Mouse (Mus musculus) intestine, embryonic 16.5 days (tissue): ENCODE data around the gene Dlx6. TPM values are rescaled to one million over a fixed set of nuclear protein-coding genes. Genes with fewer than 3 reads are reported as not detected.
A peak's percentile ranks its signal among the peaks of the same experiment; 100 is the strongest.

Experiments used
- ATAC-seq: fragments of 200-750 bp; cut with Nextera tagmentation; 2 replicates; pipeline ENCODE4 v1.8.0; 2017; ENCODE audit warnings: moderate TSS enrichment, moderate library complexity
- H3K27ac ChIP-seq: fragments of 300-500 bp; sonication (generic); 2 replicates; pipeline ENCODE4 v1.5.1; 2014; ENCODE audit warnings: mild to moderate bottlenecking, low read length
- H3K27me3 ChIP-seq: fragments of 300-500 bp; sonication (generic); replicated peaks from 2 replicates; pipeline ENCODE4 v1.6.1; 2014; ENCODE audit warnings: low read length, control low read depth, mixed read lengths; ENCODE audit not compliant: control insufficient read depth, insufficient read depth
- H3K36me3 ChIP-seq: fragments of 300-500 bp; sonication (generic); 2 replicates; pipeline ENCODE4 v1.6.1; 2014; ENCODE audit warnings: low read length, control low read depth; ENCODE audit not compliant: control insufficient read depth, insufficient read depth
- H3K4me1 ChIP-seq: fragments of 300-500 bp; sonication (generic); 2 replicates; pipeline ENCODE4 v1.6.1; 2014; ENCODE audit warnings: low read length, control low read depth, mixed read lengths; ENCODE audit not compliant: control insufficient read depth, insufficient read depth
- H3K4me2 ChIP-seq: fragments of 300-500 bp; sonication (generic); 2 replicates; pipeline ENCODE4 v1.6.1; 2014; ENCODE audit warnings: low read depth, low read length, control low read depth
- H3K4me3 ChIP-seq: fragments of 300-500 bp; sonication (generic); 2 replicates; pipeline ENCODE4 v1.5.1; 2014; ENCODE audit warnings: mild to moderate bottlenecking, low read length
- H3K9ac ChIP-seq: fragments of 300-500 bp; sonication (generic); 2 replicates; pipeline ENCODE4 v1.6.1; 2014; ENCODE audit warnings: low read depth, low read length
- H3K9me3 ChIP-seq: fragments of 300-500 bp; sonication (generic); 2 replicates; pipeline ENCODE4 v1.6.1; 2016; ENCODE audit warnings: low read length, control low read depth; ENCODE audit not compliant: control insufficient read depth
- WGBS: fragments of 180-500 bp; shearing (Covaris S2); extraction: QIAGEN DNeasy Blood & Tissue Kit; methylation state at CpG from one replicate; pipeline ENCODE4 v1.1.7; 2014; 5-methylcytosine and 5-hydroxymethylcytosine counted together
- polyA plus RNA-seq: library from polyadenylated mRNA; unstranded; fragments of >200 nt; fragmentation: Nextera tagmentation; extraction: Ambion mirVana; gene quantifications from 2 replicates; pipeline ENCODE4 v1.2.1, GENCODE M21; 2015

The Dlx6 gene
- polyA plus RNA-seq, 1 experiment from 2014 or later: not detected

DNA sequence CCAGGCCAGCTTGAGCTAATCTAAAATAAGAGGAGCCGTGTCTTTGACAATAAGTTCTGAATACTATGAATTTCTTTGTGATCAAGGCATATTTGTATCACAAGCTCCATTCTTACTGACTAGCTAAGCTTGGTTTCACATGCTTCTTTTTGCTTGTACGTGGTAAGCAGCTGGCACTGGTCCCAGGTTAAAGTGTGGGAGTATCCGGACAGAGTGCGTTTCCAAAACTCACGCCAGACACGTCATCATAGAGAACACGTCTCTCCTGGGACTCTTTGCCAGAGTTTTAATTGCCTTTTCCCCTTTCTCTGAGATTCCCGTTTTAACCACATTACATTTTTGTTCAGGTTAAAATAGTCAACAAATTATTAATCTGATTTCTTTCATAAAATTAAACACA lies 46.5 kb downstream of the Dlx6 start:
- Histone ChIP-seq H3K36me3 (no peaks in the 10 kb centered on the region), H3K27ac (no peak overlapping the region), H3K9me3 (no peaks in the 10 kb centered on the region), H3K4me3 (no peak overlapping the region), H3K4me1 (no peaks in the 10 kb centered on the region), H3K4me2 (no peak overlapping the region), H3K9ac (no peak overlapping the region), H3K27me3 (no peaks in the 10 kb centered on the region)
- 54% methylated on average over 8 of the region's 8 CpGs for WGBS
- ATAC-seq: no peak

- H3K4me2 ChIP-seq: no peak overlapping the region
- ATAC-seq: no peak
- no peaks in the 10 kb centered on the region for H3K27me3 ChIP-seq
- 57% methylated on average over 1 of the region's 1 CpGs for WGBS
- no peak overlapping the region for H3K9ac ChIP-seq
- no peaks in the 10 kb centered on the region for H3K4me1 ChIP-seq
- no peak overlapping the region for H3K27ac ChIP-seq
- no peaks in the 10 kb centered on the region for H3K36me3 ChIP-seq
- no peaks in the 10 kb centered on the region for H3K9me3 ChIP-seq
- no peak overlapping the region for H3K4me3 ChIP-seq
Measured at GRCm38 (mm10) chr6:6914304-6914703, 51.2 kb downstream of the Dlx6 start.

DNA sequence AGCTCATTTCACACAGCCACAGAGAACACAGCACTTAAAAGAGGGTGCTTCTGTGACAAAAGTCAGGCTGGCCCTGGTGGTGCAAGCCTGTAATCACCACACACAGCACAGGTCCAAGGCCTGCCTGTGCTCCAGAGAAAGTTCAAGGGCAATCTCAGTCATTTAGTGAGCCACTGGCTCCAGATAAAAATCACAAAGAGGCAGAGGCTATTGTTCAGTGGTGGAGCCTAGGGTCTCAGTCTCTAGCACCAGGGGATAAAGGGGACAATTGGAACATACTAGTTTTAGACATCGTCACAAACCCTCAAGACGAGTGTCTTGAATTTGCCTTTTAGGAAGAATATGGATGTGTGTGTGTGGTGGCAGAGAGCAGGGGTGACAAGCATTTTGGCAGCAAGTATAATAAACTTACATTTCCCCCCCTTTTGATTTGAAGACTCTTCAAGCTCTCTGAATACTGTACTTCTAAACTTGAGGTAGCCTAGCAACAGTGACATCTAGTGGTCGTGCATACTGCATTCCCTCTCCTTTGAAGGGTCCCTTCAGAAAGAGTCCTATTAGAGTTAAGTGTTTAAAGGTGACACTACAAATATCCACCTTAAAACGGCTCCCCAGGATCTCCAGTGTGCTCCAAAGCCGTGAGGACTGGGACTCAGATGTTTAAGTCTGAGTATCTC lies 51.9 kb downstream of the Dlx6 start:
- H3K4me2 ChIP-seq: no peak overlapping the region
- no peaks in the 10 kb centered on the region for H3K4me1 ChIP-seq
- no peaks in the 10 kb centered on the region for H3K9me3 ChIP-seq
- peak; percentile 63; the same call in 1 of the 2 replicates for ATAC-seq
- 41% methylated on average over 5 of the region's 5 CpGs for WGBS
- H3K36me3 ChIP-seq: no peaks in the 10 kb centered on the region
- no peak overlapping the region for H3K9ac ChIP-seq
- no peak overlapping the region for H3K4me3 ChIP-seq
- H3K27me3 ChIP-seq: no peaks in the 10 kb centered on the region
- H3K27ac ChIP-seq: no peak overlapping the region

- H3K4me2 ChIP-seq: no peak overlapping the region
- no peak overlapping the region for H3K9ac ChIP-seq
- H3K36me3 ChIP-seq: no peaks in the 10 kb centered on the region
- WGBS: 60% methylated on average over 9 of the region's 9 CpGs
- no peaks in the 10 kb centered on the region for H3K27me3 ChIP-seq
- no peak overlapping the region for H3K27ac ChIP-seq
- H3K4me3 ChIP-seq: no peak overlapping the region
- no peaks in the 10 kb centered on the region for H3K4me1 ChIP-seq
- ATAC-seq: no peak
- H3K9me3 ChIP-seq: no peaks in the 10 kb centered on the region
Measured at GRCm38 (mm10) chr6:6915526-6915915, 52.4 kb downstream of the Dlx6 start.

- no peak for ATAC-seq
- Histone ChIP-seq H3K27me3 (no peaks in the 10 kb centered on the region), H3K27ac (no peak overlapping the region), H3K4me1 (no peaks in the 10 kb centered on the region), H3K4me3 (no peak overlapping the region), H3K4me2 (no peak overlapping the region), H3K36me3 (no peaks in the 10 kb centered on the region), H3K9me3 (no peaks in the 10 kb centered on the region), H3K9ac (no peak overlapping the region)
- WGBS: 86% methylated on average over 4 of the region's 4 CpGs
Measured at GRCm38 (mm10) chr6:6917334-6917733, 54.2 kb downstream of the Dlx6 start.

Other genes starting within 250 kb of the Dlx6 start
- 1.5 and 1.7 TPM in 2 replicates for gene Dlx5, start 18.8 kb downstream of the Dlx6 start, polyA plus RNA-seq
- gene Sdhaf3, start 92.7 kb downstream of the Dlx6 start, polyA plus RNA-seq: 5.4 and 6.0 TPM in 2 replicates